43 mouse cellular contexts compared by ENCODE assay signal in genomic region chr3:20225429-20225828, GRCm38 (mm10). TPM values are rescaled to one million over a fixed set of nuclear protein-coding genes. Genes with fewer than 3 reads are reported as not detected.
"Had no signal": no experiment of that assay in that cellular context is flagged by ENCODE, and none has a peak within 500 bp of the region (broad histone marks: within the 10 kb centered on the region; RNA-seq: fewer than 3 reads in every experiment).

No protein-coding gene starts in this region.

- H3K27ac ChIP-seq: limb, embryonic 10.5 days; limb, embryonic 12.5 days; limb, embryonic 13.5 days; limb, embryonic 15.5 days; liver, embryonic 12.5 days; liver, embryonic 13.5 days; liver, embryonic 14.5 days; liver, embryonic 15.5 days; lung, embryonic 15.5 days; macrophage; midbrain, embryonic 10.5 days; midbrain, embryonic 12.5 days; midbrain, embryonic 13.5 days; midbrain, embryonic 15.5 days; neural tube, embryonic 12.5 days had no signal

- H3K9ac ChIP-seq: limb, embryonic 12.5 days; limb, embryonic 13.5 days; limb, embryonic 15.5 days; liver, embryonic 12.5 days; liver, embryonic 13.5 days; liver, embryonic 14.5 days; liver, embryonic 15.5 days; liver, postnatal 0 days; lung, embryonic 14.5 days; lung, embryonic 15.5 days; midbrain, embryonic 12.5 days; midbrain, embryonic 13.5 days; midbrain, embryonic 15.5 days; neural tube, embryonic 12.5 days had no signal

- H3K4me3 ChIP-seq: limb, embryonic 10.5 days; limb, embryonic 12.5 days; limb, embryonic 13.5 days; limb, embryonic 15.5 days; liver, embryonic 12.5 days; liver, embryonic 13.5 days; liver, embryonic 15.5 days; lung, embryonic 15.5 days; megakaryocyte, embryonic 14.5 days; midbrain, embryonic 10.5 days; midbrain, embryonic 12.5 days; midbrain, embryonic 13.5 days; midbrain, embryonic 15.5 days; myocyte; neural tube, embryonic 12.5 days had no signal

- H3K36me3 ChIP-seq: limb, embryonic 10.5 days; limb, embryonic 12.5 days; limb, embryonic 13.5 days; limb, embryonic 15.5 days; liver, embryonic 12.5 days; liver, embryonic 13.5 days; liver, embryonic 15.5 days; lung, embryonic 15.5 days; midbrain, embryonic 10.5 days; midbrain, embryonic 12.5 days; midbrain, embryonic 13.5 days; midbrain, embryonic 15.5 days; neural tube, embryonic 12.5 days had no signal

- H3K4me2 ChIP-seq: limb, embryonic 12.5 days; limb, embryonic 13.5 days; limb, embryonic 15.5 days; liver, embryonic 11.5 days; liver, embryonic 12.5 days; liver, embryonic 13.5 days; liver, embryonic 15.5 days; lung, embryonic 14.5 days; lung, embryonic 15.5 days; midbrain, embryonic 11.5 days; midbrain, embryonic 12.5 days; midbrain, embryonic 13.5 days; midbrain, embryonic 15.5 days; neural tube, embryonic 12.5 days had no signal

- ATAC-seq: liver, embryonic 12.5 days; liver, postnatal 0 days; lung, postnatal 0 days; midbrain, embryonic 13.5 days; midbrain, embryonic 15.5 days; midbrain, embryonic 16.5 days had no signal

- H3K27me3 ChIP-seq: limb, embryonic 12.5 days; limb, embryonic 13.5 days; limb, embryonic 15.5 days; liver, embryonic 12.5 days; liver, embryonic 13.5 days; liver, embryonic 15.5 days; lung, embryonic 15.5 days; megakaryocyte, embryonic 14.5 days; midbrain, embryonic 12.5 days; midbrain, embryonic 13.5 days; midbrain, embryonic 15.5 days; neural tube, embryonic 12.5 days had no signal

- H3K4me1 ChIP-seq: limb, embryonic 10.5 days; limb, embryonic 12.5 days; limb, embryonic 13.5 days; limb, embryonic 15.5 days; liver, embryonic 12.5 days; liver, embryonic 13.5 days; liver, embryonic 15.5 days; lung, embryonic 15.5 days; midbrain, embryonic 10.5 days; midbrain, embryonic 12.5 days; midbrain, embryonic 13.5 days; midbrain, embryonic 15.5 days; neural tube, embryonic 12.5 days had no signal

- H3K9me3 ChIP-seq: limb, embryonic 10.5 days; limb, embryonic 12.5 days; limb, embryonic 13.5 days; limb, embryonic 15.5 days; liver, embryonic 12.5 days; liver, embryonic 13.5 days; liver, embryonic 15.5 days; lung, embryonic 15.5 days; megakaryocyte, embryonic 14.5 days; midbrain, embryonic 10.5 days; midbrain, embryonic 12.5 days; midbrain, embryonic 13.5 days; midbrain, embryonic 15.5 days; neural tube, embryonic 12.5 days had no signal

- DNase-seq: left cerebral cortex, postnatal 4 days; liver; liver, embryonic 13.5 days; liver, postnatal 0 days; lung, adult 18-20 months; lung, adult 2 months; lung, embryonic 14.5 days; lung, postnatal 10 days; lung, postnatal 14 days; lung, postnatal 36 days; lung, postnatal 4 days; midbrain, embryonic 14.5 days had no signal

RNA-seq across cellular contexts. Expression of gene Cpa3, which starts 16.6 kb away (rescaled TPM):
- total RNA-seq: left cerebral cortex, postnatal 14 days; left cerebral cortex, postnatal 25 days; left cerebral cortex, postnatal 36 days had no signal
- polyA plus RNA-seq: limb, embryonic 10.5 days; liver, adult 2 months; midbrain, embryonic 10.5 days; myocyte had no signal

RNA-seq across cellular contexts. Expression of gene Cpb1, which starts 50.1 kb away (rescaled TPM):
- total RNA-seq: left cerebral cortex, postnatal 36 days; megakaryocyte progenitor cell, adult 5-6 weeks; megakaryocyte, adult 5-6 weeks; megakaryocyte-erythroid progenitor cell, adult 5-6 weeks; midbrain, postnatal 0 days; monocyte, adult 5-6 weeks had no signal
- polyA plus RNA-seq: limb, embryonic 10.5 days; limb, embryonic 11.5 days; limb, embryonic 12.5 days; limb, embryonic 13.5 days; liver, adult 2 months; liver, embryonic 11.5 days; liver, embryonic 12.5 days; liver, postnatal 0 days; macrophage; midbrain, embryonic 11.5 days; midbrain, embryonic 12.5 days; midbrain, embryonic 14.5 days; myocyte; neural tube, embryonic 11.5 days; neural tube, embryonic 12.5 days had no signal
